Mouse (Mus musculus): ENCODE data around the gene Mageb2.
"Not testable (repeated sequence)": the region's sequence is repeated elsewhere in the genome, so short reads cannot be mapped to it uniquely, and the experiment has no call there.

Mageb2 gene

DNA sequence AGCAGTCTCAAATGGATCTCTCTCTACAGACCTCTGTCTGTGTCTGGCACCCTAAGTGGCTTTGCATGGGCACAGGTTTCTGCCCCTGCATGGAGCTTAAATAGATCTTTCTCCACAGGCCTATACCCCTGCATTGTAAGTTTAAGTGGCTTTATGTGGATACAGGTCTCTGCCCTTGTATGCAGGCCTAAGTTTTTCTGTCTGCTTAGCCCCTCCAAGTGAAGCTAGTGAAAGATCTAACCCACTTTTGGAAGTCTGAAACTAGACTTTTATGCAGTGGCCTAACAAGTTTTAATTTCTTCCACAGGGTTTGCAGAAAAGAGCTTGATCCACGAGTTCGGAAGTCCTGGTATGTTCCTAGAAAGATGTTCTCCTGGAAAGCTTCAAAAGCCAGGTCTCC, at the start of gene Mageb2:
Gene Mageb2 (plus strand): TSS at position 301 of the 400 bp plus-strand sequence.
- DNase-seq (ENCODE audit: low read depth) = not testable (repeated sequence)

DNA sequence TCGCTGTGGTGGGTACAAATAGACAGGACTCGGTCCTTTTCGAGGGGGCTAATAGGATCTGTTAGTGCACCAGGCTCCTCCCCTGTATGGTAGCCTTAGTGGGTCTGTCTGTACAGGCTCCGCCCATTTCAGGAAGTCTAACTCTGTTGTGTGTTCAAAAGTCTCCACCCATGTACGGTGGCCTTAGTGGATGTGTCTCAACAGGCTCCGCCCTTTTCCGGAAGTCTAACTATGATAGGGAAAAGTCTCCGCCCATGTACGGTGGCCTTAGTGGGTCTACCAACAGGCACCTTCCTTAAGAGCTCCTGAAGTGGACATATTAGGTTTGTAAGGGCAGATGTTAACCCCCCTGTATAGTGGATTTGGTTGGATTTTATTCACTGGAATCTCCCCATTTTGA, 18.2 kb upstream of the Mageb2 start:
- DNase-seq (ENCODE audit: low read depth) = not testable (repeated sequence)
